Mouse (Mus musculus) lung, embryonic 14.5 days (tissue): Measurements from ENCODE around the gene Dag1. TPM values are rescaled to one million over a fixed set of nuclear protein-coding genes. Genes with fewer than 3 reads are reported as not detected.

ENCODE experiments used
- ATAC-seq: fragments of 200-750 bp; cut with Nextera tagmentation; 2 replicates; pipeline ENCODE4 v1.8.0; 2017; ENCODE audit warnings: mild to moderate bottlenecking, moderate TSS enrichment, moderate library complexity; ENCODE audit not compliant: insufficient read depth
- DNase-seq: peaks from one replicate; pipeline ENCODE4 v3.0.0-alpha.2; 2015
- H3K27ac ChIP-seq: fragments of 300-500 bp; sonication (generic); 2 replicates; pipeline ENCODE4 v1.5.1; 2014; ENCODE audit warnings: low read depth, mild to moderate bottlenecking, moderate library complexity
- H3K27me3 ChIP-seq: fragments of 300-500 bp; sonication (generic); 2 replicates; pipeline ENCODE4 v1.6.1; 2014; ENCODE audit warnings: low read length, control low read depth; ENCODE audit not compliant: insufficient read depth
- H3K36me3 ChIP-seq: fragments of 300-500 bp; sonication (generic); 2 replicates; pipeline ENCODE4 v1.6.1; 2014; ENCODE audit warnings: control low read depth; ENCODE audit not compliant: insufficient read depth
- H3K4me1 ChIP-seq: fragments of 300-500 bp; sonication (generic); 2 replicates; pipeline ENCODE4 v1.6.1; 2014; ENCODE audit warnings: antibody characterized with exemption, control low read depth; ENCODE audit not compliant: insufficient read depth
- H3K4me2 ChIP-seq: fragments of 300-500 bp; sonication (generic); 2 replicates; pipeline ENCODE4 v1.6.1; 2014; ENCODE audit warnings: mild to moderate bottlenecking
- H3K4me3 ChIP-seq: fragments of 300-500 bp; sonication (generic); 2 replicates; pipeline ENCODE4 v1.5.1; 2014; ENCODE audit warnings: low read depth, low read length
- H3K9ac ChIP-seq: fragments of 300-500 bp; sonication (generic); 2 replicates; pipeline ENCODE4 v1.6.1; 2014
- H3K9me3 ChIP-seq: fragments of 300-500 bp; sonication (generic); 2 replicates; pipeline ENCODE4 v1.6.1; 2016; ENCODE audit warnings: low read depth, low read length, control low read depth
- CTCF ChIP-seq: IDR thresholded peaks from 2 replicates; pipeline ENCODE4 v1.5.1; 2016; ENCODE audit warnings: antibody characterized with exemption, low read depth
- WGBS: fragments of 180-500 bp; shearing (Covaris S2); extraction: QIAGEN DNeasy Blood & Tissue Kit; methylation state at CpG from one replicate; pipeline ENCODE4 v1.1.7; 2014; 5-methylcytosine and 5-hydroxymethylcytosine counted together
- polyA plus RNA-seq: library from polyadenylated mRNA; unstranded; fragments of >200 nt; fragmentation: Nextera tagmentation; extraction: Ambion mirVana; gene quantifications from 2 replicates; pipeline ENCODE4 v1.2.1, GENCODE M21; 2014

The Dag1 gene
- polyA plus RNA-seq, 1 experiment from 2014 or later, result 102 TPM

GRCm38 (mm10) chr9:108169751-108170150, 94.0 kb downstream of the Dag1 start:
- no peaks in the 10 kb centered on the region for H3K36me3 ChIP-seq
- peak overlapping the region; percentile 42; the same call in 1 of the 2 replicates for H3K27ac ChIP-seq
- no peak for TF ChIP-seq CTCF
- H3K4me2 ChIP-seq, result no peak overlapping the region
- DNase-seq, result peak; percentile 53
- no peak overlapping the region for H3K9ac ChIP-seq
- H3K4me3 ChIP-seq, result no peak overlapping the region
- H3K9me3 ChIP-seq, result no peaks in the 10 kb centered on the region
- H3K27me3 ChIP-seq, result no peaks in the 10 kb centered on the region
- no peaks in the 10 kb centered on the region; the same call in 1 of the 2 replicates for H3K4me1 ChIP-seq
- WGBS, result 56% methylated on average over 10 of the region's 10 CpGs
- peak; percentile 75 for ATAC-seq

DNA sequence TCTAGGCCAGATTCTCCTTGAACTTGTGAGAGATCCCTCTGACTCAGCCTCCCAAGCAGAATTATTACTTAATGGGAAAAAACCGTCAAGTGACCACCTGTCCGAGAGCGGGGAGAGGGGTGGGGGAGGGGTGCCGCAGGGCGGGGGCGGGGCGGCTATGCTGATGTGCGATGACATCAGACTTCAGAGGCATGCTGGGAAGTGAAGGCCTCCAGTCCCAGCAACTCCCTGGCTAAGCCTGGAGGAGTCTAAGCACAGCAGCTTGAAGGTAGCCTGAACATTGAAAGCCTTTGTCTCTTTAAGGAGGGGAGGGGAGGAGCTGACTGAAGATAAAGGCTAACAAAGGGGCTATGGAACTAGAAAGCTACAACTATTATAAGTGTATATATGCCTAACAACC, 98.6 kb downstream of the Dag1 start:
- no peaks in the 10 kb centered on the region; the same call in 1 of the 2 replicates for H3K27me3 ChIP-seq
- H3K9ac ChIP-seq, result no peak overlapping the region
- H3K9me3 ChIP-seq, result no peaks in the 10 kb centered on the region
- no peaks in the 10 kb centered on the region; the same call in 1 of the 2 replicates for H3K4me1 ChIP-seq
- no peak overlapping the region for H3K4me3 ChIP-seq
- ATAC-seq (no peak), DNase-seq (no peak)
- no peak overlapping the region for H3K27ac ChIP-seq
- no peak for TF ChIP-seq CTCF
- WGBS, result 46% methylated on average over 8 of the region's 8 CpGs
- H3K4me2 ChIP-seq, result no peak overlapping the region
- H3K36me3 ChIP-seq, result no peaks in the 10 kb centered on the region

GRCm38 (mm10) chr9:108163646-108164284, 100.0 kb downstream of the Dag1 start:
- Histone ChIP-seq H3K36me3 (no peaks in the 10 kb centered on the region), H3K27me3 (no peaks in the 10 kb centered on the region; the same call in 1 of the 2 replicates), H3K27ac (no peak overlapping the region), H3K4me2 (no peak overlapping the region), H3K4me1 (no peaks in the 10 kb centered on the region), H3K4me3 (no peak overlapping the region), H3K9me3 (no peaks in the 10 kb centered on the region), H3K9ac (no peak overlapping the region)
- 80% methylated on average over 16 of the region's 16 CpGs for WGBS
- TF ChIP-seq CTCF, result no peak
- DNase-seq (no peak), ATAC-seq (no peak)

- no peak for DNase-seq
Measured at GRCm38 (mm10) chr9:108157891-108158290, 105.9 kb downstream of the Dag1 start.

DNA sequence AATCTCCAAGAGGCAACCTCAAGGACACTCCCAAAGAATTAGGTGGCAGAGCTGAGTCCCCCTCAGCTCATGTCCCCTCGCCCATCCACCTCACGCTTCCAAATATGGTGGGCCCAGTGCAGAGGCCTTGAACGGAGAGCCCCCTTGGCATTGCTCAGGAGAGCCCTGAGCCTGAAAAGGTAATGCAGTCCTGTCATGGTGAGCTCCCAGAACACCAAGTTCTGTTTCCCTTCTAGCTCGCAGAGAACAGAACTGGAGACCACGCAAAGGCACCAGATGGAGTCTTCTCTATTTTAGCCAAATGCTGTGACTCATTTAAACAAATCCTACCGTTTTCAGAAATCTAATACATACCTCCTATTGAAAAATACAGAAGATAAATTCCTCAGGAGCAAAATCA, 106.3 kb downstream of the Dag1 start:
- Histone ChIP-seq H3K9me3 (no peaks in the 10 kb centered on the region), H3K4me2 (no peak overlapping the region), H3K4me3 (no peak overlapping the region), H3K4me1 (no peaks in the 10 kb centered on the region), H3K36me3 (no peaks in the 10 kb centered on the region), H3K9ac (no peak overlapping the region), H3K27me3 (no peaks in the 10 kb centered on the region; the same call in 1 of the 2 replicates), H3K27ac (no peak overlapping the region)
- DNase-seq (no peak), ATAC-seq (no peak)
- 81% methylated on average over 6 of the region's 6 CpGs for WGBS
- TF ChIP-seq CTCF, result no peak

More at GRCm38 (mm10) chr9:108157891-108158290, 105.9 kb downstream of the Dag1 start:
- ATAC-seq, result no peak
- no peak overlapping the region for H3K4me2 ChIP-seq
- H3K27me3 ChIP-seq, result no peaks in the 10 kb centered on the region; the same call in 1 of the 2 replicates
- H3K9ac ChIP-seq, result no peak overlapping the region
- H3K9me3 ChIP-seq, result no peaks in the 10 kb centered on the region
- H3K4me1 ChIP-seq, result no peaks in the 10 kb centered on the region
- H3K4me3 ChIP-seq, result no peak overlapping the region
- no peak for TF ChIP-seq CTCF
- no peaks in the 10 kb centered on the region for H3K36me3 ChIP-seq
- WGBS, result 58% methylated on average over 7 of the region's 7 CpGs
- no peak overlapping the region for H3K27ac ChIP-seq

GRCm38 (mm10) chr9:108156786-108157185, 107.0 kb downstream of the Dag1 start:
- Histone ChIP-seq H3K36me3 (no peaks in the 10 kb centered on the region), H3K4me3 (no peak overlapping the region), H3K4me1 (no peaks in the 10 kb centered on the region), H3K9me3 (no peaks in the 10 kb centered on the region), H3K4me2 (no peak overlapping the region), H3K27me3 (no peaks in the 10 kb centered on the region; the same call in 1 of the 2 replicates), H3K27ac (no peak overlapping the region), H3K9ac (no peak overlapping the region)
- no peak for TF ChIP-seq CTCF
- DNase-seq (no peak), ATAC-seq (no peak)
- 83% methylated on average over 5 of the region's 5 CpGs for WGBS

- DNase-seq, result no peak
- no peak for TF ChIP-seq CTCF
- Histone ChIP-seq H3K4me1 (no peaks in the 10 kb centered on the region), H3K4me2 (no peak overlapping the region), H3K4me3 (no peak overlapping the region), H3K9me3 (no peaks in the 10 kb centered on the region), H3K27ac (no peak overlapping the region), H3K27me3 (no peaks in the 10 kb centered on the region; the same call in 1 of the 2 replicates), H3K9ac (no peak overlapping the region), H3K36me3 (no peaks in the 10 kb centered on the region)
- ATAC-seq, result no peak
- WGBS, result 91% methylated on average over 12 of the region's 12 CpGs
Measured at GRCm38 (mm10) chr9:108154814-108155213, 108.9 kb downstream of the Dag1 start.

Other genes with a start within 250 kb of the Dag1 start
- 22.2 and 25.7 TPM in 2 replicates for gene Gmppb, start 214.7 kb downstream of the Dag1 start, polyA plus RNA-seq
- 3.1 and 3.4 TPM in 2 replicates for gene Amigo3, start 210.8 kb downstream of the Dag1 start, polyA plus RNA-seq
- gene Mst1, start 183.5 kb downstream of the Dag1 start, polyA plus RNA-seq, result 0.18 and 0.20 TPM in 2 replicates
- gene Rnf123, start 180.6 kb downstream of the Dag1 start, polyA plus RNA-seq, result 27.9 and 30.9 TPM in 2 replicates
- gene Apeh, start 169.4 kb downstream of the Dag1 start, polyA plus RNA-seq, result 49.4 and 49.9 TPM in 2 replicates
- 0.15 and 0.24 TPM in 2 replicates for gene Bsn, start 73.6 kb downstream of the Dag1 start, polyA plus RNA-seq
- gene Nicn1, start 26.5 kb upstream of the Dag1 start, polyA plus RNA-seq, result 33.1 and 34.3 TPM in 2 replicates
- gene Amt, start 32.9 kb upstream of the Dag1 start, polyA plus RNA-seq, result 20.9 and 21.3 TPM in 2 replicates
- 321 and 332 TPM in 2 replicates for gene Rhoa, start 42.2 kb upstream of the Dag1 start, polyA plus RNA-seq
- 20.1 and 24.9 TPM in 2 replicates for gene Tcta, start 42.2 kb upstream of the Dag1 start, polyA plus RNA-seq
- 617 and 664 TPM in 2 replicates for gene Gpx1, start 74.9 kb upstream of the Dag1 start, polyA plus RNA-seq
- 110 and 113 TPM in 2 replicates for gene Usp4, start 83.9 kb upstream of the Dag1 start, polyA plus RNA-seq
- 0.78 and 1.1 TPM in 2 replicates for gene 1700102P08Rik, start 128.8 kb upstream of the Dag1 start, polyA plus RNA-seq
- 3.0 and 4.1 TPM in 2 replicates for gene Ccdc36, start 164.5 kb upstream of the Dag1 start, polyA plus RNA-seq
- gene BC048562, start 172.5 kb upstream of the Dag1 start, polyA plus RNA-seq, result not detected in 2 replicates
- gene Ccdc71, start 196.6 kb upstream of the Dag1 start, polyA plus RNA-seq, result 46.7 and 46.9 TPM in 2 replicates
- 46.4 and 46.7 TPM in 2 replicates for gene Klhdc8b, start 197.6 kb upstream of the Dag1 start, polyA plus RNA-seq
- gene Lamb2, start 215.8 kb upstream of the Dag1 start, polyA plus RNA-seq, result 47.9 and 48.6 TPM in 2 replicates
- 56.9 and 63.3 TPM in 2 replicates for gene Usp19, start 226.6 kb upstream of the Dag1 start, polyA plus RNA-seq
- 97.1 and 97.7 TPM in 2 replicates for gene Qars, start 243.7 kb upstream of the Dag1 start, polyA plus RNA-seq